Mouse (Mus musculus): ENCODE measurements around the gene Ksr2. TPM values are rescaled to one million over a fixed set of nuclear protein-coding genes. Genes with fewer than 3 reads are reported as not detected.
A peak's percentile ranks its signal among the peaks of the same experiment; 100 is the strongest.

Ksr2 gene
- polyA plus RNA-seq, 1 experiment from 2014 or later: 7.5 TPM

- H3K27me3 ChIP-seq (replicated peaks; ENCODE audit: control insufficient read depth, insufficient read depth, low read length): no peaks in the 10 kb centered on the region
- 20% methylated on average over 4 of the region's 4 CpGs for WGBS
- H3K4me1 ChIP-seq (replicated peaks; ENCODE audit: control insufficient read depth, insufficient read depth, low read length): peaks cover 6% of the 10 kb centered on the region; the same call in 1 of the 2 replicates
- H3K9ac ChIP-seq (replicated peaks; ENCODE audit: low read depth, low read length): no peak overlapping the region
- no peaks in the 10 kb centered on the region for H3K36me3 ChIP-seq (ENCODE audit: control insufficient read depth, insufficient read depth)
- H3K27ac ChIP-seq (ENCODE audit: low read length): no peak overlapping the region
- no peak for ATAC-seq
- H3K4me2 ChIP-seq (ENCODE audit: low read length): no peak overlapping the region
- no peak overlapping the region for H3K4me3 ChIP-seq (replicated peaks; ENCODE audit: low read length)
- no peaks in the 10 kb centered on the region for H3K9me3 ChIP-seq (ENCODE audit: control insufficient read depth, low read length)
Measured at GRCm38 (mm10) chr5:117687770-117688352, 274.1 kb downstream of the Ksr2 start.

- 41% methylated on average over 3 of the region's 3 CpGs for WGBS
- no peak overlapping the region for H3K27ac ChIP-seq (ENCODE audit: low read length)
- H3K36me3 ChIP-seq (ENCODE audit: control insufficient read depth, insufficient read depth): no peaks in the 10 kb centered on the region
- H3K4me2 ChIP-seq (ENCODE audit: low read length): no peak overlapping the region
- no peak overlapping the region for H3K4me3 ChIP-seq (replicated peaks; ENCODE audit: low read length)
- no peak for ATAC-seq
- no peak overlapping the region for H3K9ac ChIP-seq (replicated peaks; ENCODE audit: low read depth, low read length)
- no peaks in the 10 kb centered on the region for H3K9me3 ChIP-seq (ENCODE audit: control insufficient read depth, low read length)
- H3K27me3 ChIP-seq (replicated peaks; ENCODE audit: control insufficient read depth, insufficient read depth, low read length): no peaks in the 10 kb centered on the region
- H3K4me1 ChIP-seq (replicated peaks; ENCODE audit: control insufficient read depth, insufficient read depth, low read length): peaks cover 6% of the 10 kb centered on the region; the same call in 1 of the 2 replicates
Measured at GRCm38 (mm10) chr5:117688738-117689137, 274.9 kb downstream of the Ksr2 start.

GRCm38 (mm10) chr5:117689840-117690239 lies 276.0 kb downstream of the Ksr2 start:
- no peak overlapping the region for H3K4me3 ChIP-seq (replicated peaks; ENCODE audit: low read length)
- WGBS: 39% methylated on average over 8 of the region's 8 CpGs

DNA sequence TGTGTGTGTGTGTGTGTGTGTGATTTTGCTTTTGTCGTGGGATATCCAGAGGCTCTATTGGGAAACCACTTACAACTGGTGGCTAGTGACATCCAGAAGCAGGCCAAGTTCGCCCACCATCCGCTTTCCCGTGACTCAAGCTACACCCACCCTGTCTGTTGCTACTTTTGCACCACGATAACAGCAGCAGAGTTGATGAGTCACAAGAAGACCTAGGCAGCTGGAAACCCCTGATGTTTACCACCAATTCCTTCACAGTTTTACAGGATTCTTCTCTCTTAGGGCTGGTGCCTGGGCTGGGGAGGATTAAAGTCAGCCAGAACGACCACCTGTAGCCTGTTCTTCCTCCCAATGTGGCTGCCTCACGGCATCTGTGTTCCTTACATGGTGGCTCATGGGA lies 277.5 kb downstream of the Ksr2 start:
- no peak overlapping the region for H3K9ac ChIP-seq (replicated peaks; ENCODE audit: low read depth, low read length)
- H3K4me2 ChIP-seq (ENCODE audit: low read length): no peak overlapping the region
- H3K27me3 ChIP-seq (replicated peaks; ENCODE audit: control insufficient read depth, insufficient read depth, low read length): no peaks in the 10 kb centered on the region
- no peak overlapping the region for H3K27ac ChIP-seq (ENCODE audit: low read length)
- H3K9me3 ChIP-seq (ENCODE audit: control insufficient read depth, low read length): no peaks in the 10 kb centered on the region
- H3K4me3 ChIP-seq (replicated peaks; ENCODE audit: low read length): no peak overlapping the region
- 75% methylated on average over 7 of the region's 7 CpGs for WGBS
- ATAC-seq: no peak
- peaks cover 6% of the 10 kb centered on the region; the same call in 1 of the 2 replicates for H3K4me1 ChIP-seq (replicated peaks; ENCODE audit: control insufficient read depth, insufficient read depth, low read length)
- no peaks in the 10 kb centered on the region for H3K36me3 ChIP-seq (ENCODE audit: control insufficient read depth, insufficient read depth)

More at GRCm38 (mm10) chr5:117689840-117690239, 276.0 kb downstream of the Ksr2 start:
- H3K4me1 ChIP-seq (replicated peaks; ENCODE audit: control insufficient read depth, insufficient read depth, low read length): peaks cover 6% of the 10 kb centered on the region; the same call in 1 of the 2 replicates
- no peak for ATAC-seq
- H3K27ac ChIP-seq (ENCODE audit: low read length): no peak overlapping the region
- H3K36me3 ChIP-seq (ENCODE audit: control insufficient read depth, insufficient read depth): no peaks in the 10 kb centered on the region
- H3K27me3 ChIP-seq (replicated peaks; ENCODE audit: control insufficient read depth, insufficient read depth, low read length): no peaks in the 10 kb centered on the region
- no peak overlapping the region for H3K4me2 ChIP-seq (ENCODE audit: low read length)
- H3K9me3 ChIP-seq (ENCODE audit: control insufficient read depth, low read length): no peaks in the 10 kb centered on the region
- H3K9ac ChIP-seq (replicated peaks; ENCODE audit: low read depth, low read length): no peak overlapping the region

- Histone ChIP-seq H3K4me1 (replicated peaks; ENCODE audit: control insufficient read depth, insufficient read depth, low read length) (no peaks in the 10 kb centered on the region), H3K9me3 (ENCODE audit: control insufficient read depth, low read length) (no peaks in the 10 kb centered on the region), H3K4me2 (ENCODE audit: low read length) (no peak overlapping the region), H3K36me3 (ENCODE audit: control insufficient read depth, insufficient read depth) (no peaks in the 10 kb centered on the region), H3K27ac (ENCODE audit: low read length) (no peak overlapping the region), H3K9ac (replicated peaks; ENCODE audit: low read depth, low read length) (no peak overlapping the region), H3K27me3 (replicated peaks; ENCODE audit: control insufficient read depth, insufficient read depth, low read length) (no peaks in the 10 kb centered on the region), H3K4me3 (replicated peaks; ENCODE audit: low read length) (no peak overlapping the region)
- no peak for ATAC-seq
- 78% methylated on average over 3 of the region's 3 CpGs for WGBS
Measured at GRCm38 (mm10) chr5:117693557-117693956, 279.8 kb downstream of the Ksr2 start.

DNA sequence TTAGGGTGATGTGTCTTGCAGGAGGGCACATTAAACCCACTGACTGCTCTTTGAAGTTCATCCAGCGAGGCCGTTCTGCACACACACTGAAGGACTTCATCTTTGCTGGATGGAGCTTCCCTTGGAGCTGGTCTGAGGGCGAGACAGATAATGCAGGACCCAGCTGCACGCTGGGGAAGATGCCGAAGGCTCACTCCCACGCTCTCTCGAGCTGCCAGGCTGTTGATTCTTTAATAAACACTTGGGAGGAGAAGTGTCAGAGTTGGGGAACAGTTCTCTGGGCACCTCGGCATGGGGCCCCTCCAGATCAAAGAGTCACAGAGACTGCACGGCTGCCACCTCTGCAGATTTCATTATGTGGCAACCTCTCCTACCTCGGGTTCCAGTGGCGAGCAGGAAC lies 280.8 kb downstream of the Ksr2 start:
- no peak overlapping the region for H3K9ac ChIP-seq (replicated peaks; ENCODE audit: low read depth, low read length)
- no peaks in the 10 kb centered on the region for H3K27me3 ChIP-seq (replicated peaks; ENCODE audit: control insufficient read depth, insufficient read depth, low read length)
- no peak for ATAC-seq
- H3K36me3 ChIP-seq (ENCODE audit: control insufficient read depth, insufficient read depth): no peaks in the 10 kb centered on the region
- H3K4me2 ChIP-seq (ENCODE audit: low read length): no peak overlapping the region
- H3K4me1 ChIP-seq (replicated peaks; ENCODE audit: control insufficient read depth, insufficient read depth, low read length): no peaks in the 10 kb centered on the region
- H3K4me3 ChIP-seq (replicated peaks; ENCODE audit: low read length): no peak overlapping the region
- H3K27ac ChIP-seq (ENCODE audit: low read length): no peak overlapping the region
- WGBS: 75% methylated on average over 11 of the region's 11 CpGs
- no peaks in the 10 kb centered on the region for H3K9me3 ChIP-seq (ENCODE audit: control insufficient read depth, low read length)

DNA sequence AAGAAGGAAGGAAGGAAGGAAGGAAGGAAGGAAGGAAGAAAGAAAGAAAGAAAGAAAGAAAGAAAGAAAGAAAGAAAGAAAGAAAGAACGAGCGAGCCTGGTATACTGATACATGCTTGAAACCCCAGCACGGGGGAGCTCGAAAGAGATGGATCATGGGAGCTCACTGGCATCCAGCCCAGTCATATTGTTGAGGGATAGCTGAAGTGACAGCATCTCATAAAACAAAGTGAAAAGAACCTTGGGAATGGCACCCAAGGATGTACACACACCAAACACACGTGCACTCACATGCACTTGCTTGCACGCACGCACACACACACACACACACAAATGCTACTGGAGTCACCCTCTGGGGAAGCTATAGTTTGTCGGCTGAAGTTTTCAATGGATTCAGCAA lies 282.6 kb downstream of the Ksr2 start:
- Histone ChIP-seq H3K4me1 (replicated peaks; ENCODE audit: control insufficient read depth, insufficient read depth, low read length) (no peaks in the 10 kb centered on the region), H3K27me3 (replicated peaks; ENCODE audit: control insufficient read depth, insufficient read depth, low read length) (no peaks in the 10 kb centered on the region), H3K36me3 (ENCODE audit: control insufficient read depth, insufficient read depth) (no peaks in the 10 kb centered on the region), H3K9me3 (ENCODE audit: control insufficient read depth, low read length) (no peaks in the 10 kb centered on the region), H3K27ac (ENCODE audit: low read length) (no peak overlapping the region), H3K9ac (replicated peaks; ENCODE audit: low read depth, low read length) (no peak overlapping the region), H3K4me3 (replicated peaks; ENCODE audit: low read length) (no peak overlapping the region), H3K4me2 (ENCODE audit: low read length) (no peak overlapping the region)
- 74% methylated on average over 8 of the region's 8 CpGs for WGBS
- ATAC-seq: no peak

DNA sequence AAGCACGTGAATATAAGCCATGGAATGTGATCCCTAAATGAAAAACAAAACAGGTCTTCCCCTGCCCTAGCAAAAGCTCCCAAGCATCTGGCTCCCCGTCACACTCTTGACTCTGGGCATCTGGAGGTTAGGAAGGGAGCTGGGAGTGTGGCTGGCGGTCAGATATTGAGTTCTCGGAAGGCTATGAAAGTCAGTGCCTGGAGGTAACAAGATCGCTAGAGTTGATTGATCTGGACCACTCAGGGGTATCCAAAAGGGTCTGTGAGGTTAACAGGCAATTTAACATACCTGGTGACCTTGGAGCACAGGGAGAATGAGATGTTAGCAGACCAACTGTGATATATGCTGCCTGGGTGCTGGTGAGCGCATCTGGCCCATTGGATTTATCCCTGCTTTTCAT lies 283.8 kb downstream of the Ksr2 start:
- Histone ChIP-seq H3K4me1 (replicated peaks; ENCODE audit: control insufficient read depth, insufficient read depth, low read length) (no peaks in the 10 kb centered on the region), H3K9me3 (ENCODE audit: control insufficient read depth, low read length) (no peaks in the 10 kb centered on the region), H3K4me3 (replicated peaks; ENCODE audit: low read length) (no peak overlapping the region), H3K27me3 (replicated peaks; ENCODE audit: control insufficient read depth, insufficient read depth, low read length) (no peaks in the 10 kb centered on the region), H3K36me3 (ENCODE audit: control insufficient read depth, insufficient read depth) (no peaks in the 10 kb centered on the region), H3K27ac (ENCODE audit: low read length) (no peak overlapping the region), H3K4me2 (ENCODE audit: low read length) (no peak overlapping the region), H3K9ac (replicated peaks; ENCODE audit: low read depth, low read length) (no peak overlapping the region)
- ATAC-seq: no peak
- 86% methylated on average over 6 of the region's 6 CpGs for WGBS

GRCm38 (mm10) chr5:117704371-117704770 lies 290.6 kb downstream of the Ksr2 start:
- Histone ChIP-seq H3K36me3 (ENCODE audit: control insufficient read depth, insufficient read depth) (0 out of 2 replicates have a peak, but pooled peaks cover 2% of the 10 kb centered on the region), H3K4me1 (replicated peaks; ENCODE audit: control insufficient read depth, insufficient read depth, low read length) (peaks cover 13% of the 10 kb centered on the region), H3K27me3 (replicated peaks; ENCODE audit: control insufficient read depth, insufficient read depth, low read length) (no peaks in the 10 kb centered on the region), H3K9me3 (ENCODE audit: control insufficient read depth, low read length) (peaks cover 5% of the 10 kb centered on the region; the same call in 1 of the 2 replicates), H3K9ac (replicated peaks; ENCODE audit: low read depth, low read length) (no peak overlapping the region), H3K4me3 (replicated peaks; ENCODE audit: low read length) (no peak overlapping the region), H3K4me2 (ENCODE audit: low read length) (no peak overlapping the region), H3K27ac (ENCODE audit: low read length) (no peak overlapping the region)
- ATAC-seq: no peak
- 88% methylated on average over 9 of the region's 9 CpGs for WGBS

DNA sequence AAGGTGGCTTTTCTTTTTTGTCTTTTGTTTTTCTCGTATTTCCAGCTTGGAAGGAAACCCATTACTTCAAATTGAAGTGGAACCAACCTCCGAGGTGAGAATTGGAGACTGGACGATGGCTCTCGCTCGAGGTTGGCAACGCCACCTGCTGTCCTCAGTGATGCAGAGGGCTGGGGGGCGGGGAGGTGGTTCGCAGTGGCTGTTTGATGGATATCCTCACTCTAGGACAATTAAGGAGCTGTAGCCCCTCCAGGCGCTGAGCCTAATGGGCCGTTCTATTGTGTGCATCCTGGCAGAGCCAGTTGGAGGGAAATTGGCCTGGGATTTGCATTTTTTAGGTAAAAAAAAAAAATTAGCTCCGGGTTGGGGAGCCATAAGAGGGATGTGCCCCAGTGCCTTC lies 292.8 kb downstream of the Ksr2 start:
- H3K4me2 ChIP-seq (ENCODE audit: low read length): no peak overlapping the region
- no peak overlapping the region for H3K4me3 ChIP-seq (replicated peaks; ENCODE audit: low read length)
- peaks cover 5% of the 10 kb centered on the region; the same call in 1 of the 2 replicates for H3K9me3 ChIP-seq (ENCODE audit: control insufficient read depth, low read length)
- H3K9ac ChIP-seq (replicated peaks; ENCODE audit: low read depth, low read length): no peak overlapping the region
- 5% methylated on average over 11 of the region's 11 CpGs for WGBS
- peak; percentile 47 for ATAC-seq
- H3K4me1 ChIP-seq (replicated peaks; ENCODE audit: control insufficient read depth, insufficient read depth, low read length): peaks cover 17% of the 10 kb centered on the region
- no peaks in the 10 kb centered on the region for H3K27me3 ChIP-seq (replicated peaks; ENCODE audit: control insufficient read depth, insufficient read depth, low read length)
- H3K36me3 ChIP-seq (ENCODE audit: control insufficient read depth, insufficient read depth): 0 out of 2 replicates have a peak, but pooled peaks cover 2% of the 10 kb centered on the region
- H3K27ac ChIP-seq (ENCODE audit: low read length): no peak overlapping the region

All from forebrain, embryonic 16.5 days (tissue).